Mouse (Mus musculus): ENCODE measurements around the gene Tarbp1. TPM values are rescaled to one million over a fixed set of nuclear protein-coding genes. Genes with fewer than 3 reads are reported as not detected.

Gene Tarbp1
- polyA plus RNA-seq, 2 experiments = 3.3 to 8.2 TPM

DNA sequence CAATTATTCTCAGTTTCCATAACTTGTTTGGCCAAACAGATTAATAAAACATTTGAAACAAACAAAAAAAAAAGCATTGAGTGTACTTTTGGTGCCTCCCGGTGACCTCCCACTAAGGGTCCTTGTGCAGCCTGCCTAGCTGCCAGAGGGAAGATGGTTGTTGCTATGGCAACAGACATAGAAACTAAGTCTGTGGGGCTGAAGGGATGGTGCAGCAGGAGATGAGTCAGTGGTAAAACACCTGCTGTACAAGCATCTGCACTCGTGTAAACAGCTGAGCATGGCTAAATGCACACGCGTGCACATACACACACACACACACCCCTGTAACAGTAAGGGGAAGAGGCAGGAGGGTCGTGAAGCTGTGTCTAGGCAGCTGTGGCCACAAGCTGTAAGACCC is 78.9 kb downstream of the Tarbp1 start:
- H3K9ac ChIP-seq (ENCODE audit: low read depth, low read length, severe bottlenecking) = no peak overlapping the region
- H3K4me2 ChIP-seq (replicated peaks; ENCODE audit: low read depth, low read length, severe bottlenecking) = no peak overlapping the region
- no peaks in the 10 kb centered on the region for H3K9me3 ChIP-seq (ENCODE audit: control insufficient read depth, low read length)
- no peaks in the 10 kb centered on the region for H3K4me1 ChIP-seq (ENCODE audit: control insufficient read depth, insufficient read depth, low read length)
- no peak overlapping the region for H3K4me3 ChIP-seq (replicated peaks; ENCODE audit: low read length)
- TF ChIP-seq POLR2A (IDR thresholded peaks at IDR 0.05; ENCODE audit: borderline replicate concordance, extremely low read depth, insufficient read depth, insufficient read length) = no peak
- H3K27me3 ChIP-seq (ENCODE audit: control insufficient read depth, insufficient read depth, low read length) = no peaks in the 10 kb centered on the region
- DNase-seq (ENCODE audit: low spot score) (no peak), ATAC-seq (ENCODE audit: low FRiP score, low read depth) (no peak)
- 71% methylated on average over 5 of the region's 5 CpGs for WGBS
- H3K36me3 ChIP-seq (ENCODE audit: control insufficient read depth, insufficient read depth, low read length) = no peaks in the 10 kb centered on the region
- no peak overlapping the region for H3K27ac ChIP-seq (replicated peaks; ENCODE audit: low read depth, low read length)

DNA sequence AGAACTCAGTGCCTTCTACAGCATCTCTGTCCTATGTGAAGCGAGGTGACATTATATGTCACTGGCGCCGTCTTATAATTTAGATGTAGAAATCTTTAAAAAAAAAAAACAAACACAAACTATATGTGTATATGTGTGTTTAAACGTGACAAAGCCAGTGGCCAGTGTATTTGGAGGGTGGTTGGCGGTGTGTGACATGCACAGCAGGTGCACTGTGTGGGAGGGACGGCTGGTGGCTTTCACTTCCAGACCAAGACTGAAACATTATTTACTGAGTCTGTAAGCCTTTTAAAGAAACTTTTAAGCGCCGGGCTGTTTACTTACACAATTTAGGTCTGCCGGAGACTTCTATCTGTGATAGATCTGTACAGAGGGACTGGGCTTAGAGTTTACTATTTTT is 79.5 kb downstream of the Tarbp1 start:
- H3K9ac ChIP-seq (ENCODE audit: low read depth, low read length, severe bottlenecking) = no peak overlapping the region
- H3K36me3 ChIP-seq (ENCODE audit: control insufficient read depth, insufficient read depth, low read length) = no peaks in the 10 kb centered on the region
- no peaks in the 10 kb centered on the region for H3K4me1 ChIP-seq (ENCODE audit: control insufficient read depth, insufficient read depth, low read length)
- no peaks in the 10 kb centered on the region for H3K27me3 ChIP-seq (ENCODE audit: control insufficient read depth, insufficient read depth, low read length)
- 84% methylated on average over 9 of the region's 9 CpGs for WGBS
- TF ChIP-seq POLR2A (IDR thresholded peaks at IDR 0.05; ENCODE audit: borderline replicate concordance, extremely low read depth, insufficient read depth, insufficient read length) = no peak
- H3K27ac ChIP-seq (replicated peaks; ENCODE audit: low read depth, low read length) = no peak overlapping the region
- no peaks in the 10 kb centered on the region for H3K9me3 ChIP-seq (ENCODE audit: control insufficient read depth, low read length)
- ATAC-seq (ENCODE audit: low FRiP score, low read depth) (no peak), DNase-seq (ENCODE audit: low spot score) (no peak)
- no peak overlapping the region for H3K4me2 ChIP-seq (replicated peaks; ENCODE audit: low read depth, low read length, severe bottlenecking)
- no peak overlapping the region for H3K4me3 ChIP-seq (replicated peaks; ENCODE audit: low read length)

DNA sequence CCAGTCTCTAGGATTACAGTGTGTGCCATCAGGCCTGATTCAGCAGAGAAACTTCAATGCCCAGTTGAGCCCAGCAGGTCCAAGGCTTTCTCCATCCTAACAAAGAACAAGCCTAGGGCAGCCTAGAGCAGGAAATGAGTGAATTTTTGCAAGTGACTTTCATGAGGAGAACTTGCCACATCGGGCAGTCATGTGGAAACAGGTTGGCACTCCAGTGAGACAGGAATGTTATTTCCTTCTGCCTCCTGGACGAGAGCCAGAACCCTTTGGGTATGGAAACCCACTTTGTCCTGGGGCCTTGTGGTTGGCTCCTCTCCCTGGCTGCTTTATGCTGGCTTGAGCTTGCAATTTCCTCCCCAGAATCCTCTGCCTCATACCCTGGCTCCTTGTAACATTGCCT is 83.3 kb downstream of the Tarbp1 start:
- H3K36me3 ChIP-seq (ENCODE audit: control insufficient read depth, insufficient read depth, low read length) = no peaks in the 10 kb centered on the region
- H3K4me3 ChIP-seq (replicated peaks; ENCODE audit: low read length) = no peak overlapping the region
- H3K9me3 ChIP-seq (ENCODE audit: control insufficient read depth, low read length) = no peaks in the 10 kb centered on the region
- DNase-seq (ENCODE audit: low spot score) = peak; percentile 21
- H3K27me3 ChIP-seq (ENCODE audit: control insufficient read depth, insufficient read depth, low read length) = no peaks in the 10 kb centered on the region
- ATAC-seq (ENCODE audit: low FRiP score, low read depth) = no peak
- no peak overlapping the region for H3K27ac ChIP-seq (replicated peaks; ENCODE audit: low read depth, low read length)
- peak overlapping the region; percentile 12; the same call in 1 of the 2 replicates for H3K9ac ChIP-seq (ENCODE audit: low read depth, low read length, severe bottlenecking)
- WGBS = 49% methylated on average over 2 of the region's 2 CpGs
- H3K4me2 ChIP-seq (replicated peaks; ENCODE audit: low read depth, low read length, severe bottlenecking) = no peak overlapping the region
- TF ChIP-seq POLR2A (IDR thresholded peaks at IDR 0.05; ENCODE audit: borderline replicate concordance, extremely low read depth, insufficient read depth, insufficient read length) = no peak
- no peaks in the 10 kb centered on the region for H3K4me1 ChIP-seq (ENCODE audit: control insufficient read depth, insufficient read depth, low read length)

DNA sequence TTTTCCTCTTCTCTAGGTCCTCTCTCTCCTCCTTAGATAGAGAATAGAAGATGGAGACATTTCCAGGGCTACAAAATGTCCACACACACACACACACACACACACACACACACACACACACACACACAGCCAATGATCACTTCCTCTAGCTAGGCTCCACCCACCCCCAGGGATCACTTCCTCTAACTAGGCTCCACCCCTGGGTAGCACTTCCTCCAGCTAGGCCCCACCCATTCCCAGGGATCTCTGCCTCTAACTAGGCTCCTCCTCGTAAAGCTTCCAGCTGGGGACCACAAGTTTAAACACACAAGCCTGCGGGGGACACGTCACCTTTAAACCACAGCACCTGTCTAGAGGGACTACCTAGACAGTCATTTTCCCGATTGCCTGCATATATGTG is 87.3 kb downstream of the Tarbp1 start:
- no peak for TF ChIP-seq POLR2A (IDR thresholded peaks at IDR 0.05; ENCODE audit: borderline replicate concordance, extremely low read depth, insufficient read depth, insufficient read length)
- no peaks in the 10 kb centered on the region for H3K9me3 ChIP-seq (ENCODE audit: control insufficient read depth, low read length)
- H3K27me3 ChIP-seq (ENCODE audit: control insufficient read depth, insufficient read depth, low read length) = no peaks in the 10 kb centered on the region
- H3K9ac ChIP-seq (ENCODE audit: low read depth, low read length, severe bottlenecking) = no peak overlapping the region
- WGBS = 82% methylated on average over 4 of the region's 4 CpGs
- H3K4me1 ChIP-seq (ENCODE audit: control insufficient read depth, insufficient read depth, low read length) = no peaks in the 10 kb centered on the region
- no peak overlapping the region for H3K27ac ChIP-seq (replicated peaks; ENCODE audit: low read depth, low read length)
- ATAC-seq (ENCODE audit: low FRiP score, low read depth) (no peak), DNase-seq (ENCODE audit: low spot score) (no peak)
- H3K36me3 ChIP-seq (ENCODE audit: control insufficient read depth, insufficient read depth, low read length) = no peaks in the 10 kb centered on the region
- H3K4me2 ChIP-seq (replicated peaks; ENCODE audit: low read depth, low read length, severe bottlenecking) = no peak overlapping the region
- no peak overlapping the region for H3K4me3 ChIP-seq (replicated peaks; ENCODE audit: low read length)

DNA sequence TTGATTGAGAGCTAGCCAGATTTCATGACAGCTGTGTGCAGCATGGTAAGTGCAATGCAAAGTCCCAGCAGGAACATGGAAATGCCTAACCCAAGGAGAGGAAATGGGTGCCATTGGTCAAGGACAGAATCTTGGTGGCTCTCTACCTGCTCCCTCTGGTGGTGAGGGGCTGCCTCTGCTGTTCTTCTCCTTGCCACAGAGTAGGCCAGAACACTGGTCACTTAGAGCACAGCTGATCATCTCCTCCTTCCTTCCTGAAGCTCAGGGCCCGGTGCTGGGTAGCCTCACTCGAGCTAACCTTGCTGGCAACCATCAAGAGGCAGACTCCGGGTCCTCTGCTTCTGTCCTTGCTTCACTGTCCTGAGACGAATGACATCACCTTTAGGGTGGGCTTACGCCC is 92.1 kb downstream of the Tarbp1 start:
- H3K9ac ChIP-seq (ENCODE audit: low read depth, low read length, severe bottlenecking) = no peak overlapping the region
- no peaks in the 10 kb centered on the region for H3K4me1 ChIP-seq (ENCODE audit: control insufficient read depth, insufficient read depth, low read length)
- no peaks in the 10 kb centered on the region for H3K27me3 ChIP-seq (ENCODE audit: control insufficient read depth, insufficient read depth, low read length)
- no peak overlapping the region for H3K4me2 ChIP-seq (replicated peaks; ENCODE audit: low read depth, low read length, severe bottlenecking)
- no peak for ATAC-seq (ENCODE audit: low FRiP score, low read depth)
- peak; percentile 9 for DNase-seq (ENCODE audit: low spot score)
- H3K27ac ChIP-seq (replicated peaks; ENCODE audit: low read depth, low read length) = no peak overlapping the region
- H3K4me3 ChIP-seq (replicated peaks; ENCODE audit: low read length) = no peak overlapping the region
- no peaks in the 10 kb centered on the region for H3K9me3 ChIP-seq (ENCODE audit: control insufficient read depth, low read length)
- WGBS = 70% methylated on average over 5 of the region's 5 CpGs
- no peak for TF ChIP-seq POLR2A (IDR thresholded peaks at IDR 0.05; ENCODE audit: borderline replicate concordance, extremely low read depth, insufficient read depth, insufficient read length)
- H3K36me3 ChIP-seq (ENCODE audit: control insufficient read depth, insufficient read depth, low read length) = no peaks in the 10 kb centered on the region

DNA sequence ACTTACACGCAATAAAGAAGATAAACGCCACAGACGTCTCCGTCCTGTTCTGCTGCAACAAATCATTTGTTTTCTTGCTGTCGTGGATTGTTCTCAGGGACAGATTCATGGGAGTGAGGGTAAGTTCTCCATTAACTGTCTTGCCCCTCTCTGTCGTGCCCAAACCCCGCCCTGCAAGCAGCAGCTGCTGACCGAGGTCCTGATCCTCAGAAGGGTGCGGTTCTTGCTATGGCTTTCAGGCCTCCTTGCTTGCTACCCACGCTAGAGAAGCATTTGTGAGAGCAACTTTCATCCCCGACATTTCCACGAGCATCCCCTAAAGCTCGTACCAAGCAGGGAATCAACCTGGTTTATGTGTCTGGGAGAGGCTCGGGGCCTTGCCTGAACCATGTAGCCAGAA is 92.6 kb downstream of the Tarbp1 start:
- Histone ChIP-seq H3K4me3 (replicated peaks; ENCODE audit: low read length) (no peak overlapping the region), H3K4me1 (ENCODE audit: control insufficient read depth, insufficient read depth, low read length) (no peaks in the 10 kb centered on the region), H3K27me3 (ENCODE audit: control insufficient read depth, insufficient read depth, low read length) (no peaks in the 10 kb centered on the region), H3K27ac (replicated peaks; ENCODE audit: low read depth, low read length) (no peak overlapping the region), H3K9me3 (ENCODE audit: control insufficient read depth, low read length) (no peaks in the 10 kb centered on the region), H3K4me2 (replicated peaks; ENCODE audit: low read depth, low read length, severe bottlenecking) (no peak overlapping the region), H3K36me3 (ENCODE audit: control insufficient read depth, insufficient read depth, low read length) (no peaks in the 10 kb centered on the region), H3K9ac (ENCODE audit: low read depth, low read length, severe bottlenecking) (no peak overlapping the region)
- 37% methylated on average over 14 of the region's 14 CpGs for WGBS
- DNase-seq (ENCODE audit: low spot score) = peak; percentile 25
- TF ChIP-seq POLR2A (IDR thresholded peaks at IDR 0.05; ENCODE audit: borderline replicate concordance, extremely low read depth, insufficient read depth, insufficient read length) = no peak
- no peak for ATAC-seq (ENCODE audit: low FRiP score, low read depth)

All from limb, embryonic 14.5 days (tissue).